Mouse (Mus musculus) heart, embryonic 12.5 days (tissue): ENCODE measurements around the gene Tef. TPM values are rescaled to one million over a fixed set of nuclear protein-coding genes. Genes with fewer than 3 reads are reported as not detected.

Experiments used
- ATAC-seq: fragments of 200-750 bp; cut with Nextera tagmentation; 2 replicates; pipeline ENCODE4 v1.8.0; 2017; ENCODE audit warnings: moderate TSS enrichment, moderate library complexity; ENCODE audit not compliant: insufficient number of reproducible peaks, low FRiP score
- H3K27ac ChIP-seq: fragments of 300-500 bp; sonication (generic); 2 replicates; pipeline ENCODE4 v1.5.1; 2016; ENCODE audit warnings: mild to moderate bottlenecking, moderate library complexity; ENCODE audit not compliant: poor library complexity, severe bottlenecking
- H3K27me3 ChIP-seq: fragments of 300-500 bp; sonication (generic); replicated peaks from 2 replicates; pipeline ENCODE4 v1.6.1; 2016; ENCODE audit warnings: mild to moderate bottlenecking, moderate library complexity
- H3K36me3 ChIP-seq: fragments of 300-500 bp; sonication (generic); 2 replicates; pipeline ENCODE4 v1.6.1; 2016; ENCODE audit warnings: mild to moderate bottlenecking, moderate library complexity
- H3K4me1 ChIP-seq: fragments of 300-500 bp; sonication (generic); replicated peaks from 2 replicates; pipeline ENCODE4 v1.6.1; 2016; ENCODE audit warnings: mild to moderate bottlenecking
- H3K4me2 ChIP-seq: fragments of 300-500 bp; sonication (generic); 2 replicates; pipeline ENCODE4 v1.6.1; 2016; ENCODE audit warnings: mild to moderate bottlenecking, moderate library complexity
- H3K4me3 ChIP-seq: fragments of 300-500 bp; sonication (generic); 2 replicates; pipeline ENCODE4 v1.5.1; 2016; ENCODE audit warnings: mild to moderate bottlenecking
- H3K9ac ChIP-seq: fragments of 300-500 bp; sonication (generic); 2 replicates; pipeline ENCODE4 v1.6.1; 2016; ENCODE audit warnings: mild to moderate bottlenecking, moderate library complexity
- H3K9me3 ChIP-seq: fragments of 300-500 bp; sonication (generic); replicated peaks from 2 replicates; pipeline ENCODE4 v1.6.1; 2016; ENCODE audit warnings: mild to moderate bottlenecking, moderate library complexity
- WGBS: fragments of 180-500 bp; shearing (Covaris S2); methylation state at CpG from one replicate; pipeline ENCODE4 v1.1.7; 2016; 5-methylcytosine and 5-hydroxymethylcytosine counted together
- polyA plus RNA-seq: library from polyadenylated mRNA; unstranded; fragments of >200 nt; fragmentation: Nextera tagmentation; extraction: Ambion mirVana; gene quantifications from 2 replicates; pipeline ENCODE4 v1.2.1, GENCODE M21; 2016

Tef gene
- 26.0 and 27.8 TPM in 2 replicates for polyA plus RNA-seq

DNA sequence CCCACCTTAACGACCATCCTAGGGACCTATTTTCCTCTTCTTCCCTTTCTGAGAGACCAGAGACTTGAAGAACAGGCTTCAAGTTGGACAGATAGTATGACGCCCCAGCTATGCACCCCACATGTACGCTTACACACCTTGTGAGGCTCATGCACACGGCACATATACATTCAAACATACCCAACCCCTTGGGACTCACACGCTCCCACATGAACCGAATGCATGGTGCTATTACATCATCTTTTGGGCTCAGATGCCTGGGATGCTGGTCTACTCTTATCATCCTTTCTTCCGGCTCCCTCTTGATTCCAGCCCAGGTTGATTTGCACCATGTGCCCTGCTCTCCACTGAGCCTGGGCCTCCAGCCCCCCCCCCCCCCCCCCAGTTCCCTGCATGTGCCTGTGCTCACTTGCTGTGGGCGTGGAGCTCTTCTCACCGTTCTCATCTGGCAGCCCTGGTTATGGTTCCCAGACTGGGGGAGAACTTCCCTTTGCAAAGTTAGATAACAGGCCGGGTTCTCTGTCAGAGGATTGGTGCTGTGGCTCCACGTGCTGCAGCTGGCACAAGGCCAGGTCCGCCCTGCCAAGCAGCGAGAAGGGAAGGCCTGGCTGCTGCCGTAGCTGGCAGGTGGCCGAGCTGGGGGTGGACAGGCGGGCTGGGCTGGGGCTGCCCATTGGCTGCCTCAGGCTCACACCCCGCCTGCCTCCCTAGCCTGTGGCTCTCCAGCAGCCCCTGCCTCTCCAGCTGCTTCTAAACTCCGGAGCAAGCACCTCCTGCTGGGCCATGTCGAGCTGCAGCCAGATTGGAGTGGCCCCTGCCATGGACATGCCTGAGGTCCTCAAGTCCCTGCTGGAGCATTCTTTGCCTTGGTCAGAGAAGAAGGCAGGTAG lies at the start of gene Tef:
TSS of gene Tef (plus strand) at position 421 of the 890 bp plus-strand sequence.
- Histone ChIP-seq H3K4me2 (peak within 1 kb of the TSS; percentile 74), H3K27me3 (no peaks in the 10 kb centered on the region), H3K36me3 (0 out of 2 replicates have a peak, but pooled peaks cover 4% of the 10 kb centered on the region), H3K4me1 (peaks cover 46% of the 10 kb centered on the region), H3K9me3 (no peaks in the 10 kb centered on the region), H3K4me3 (peak within 1 kb of the TSS; percentile 42), H3K9ac (peak within 1 kb of the TSS; percentile 66), H3K27ac (peak within 1 kb of the TSS; percentile 74)
- ATAC-seq = peak; percentile 95
- WGBS = 17% methylated on average over 19 of the region's 19 CpGs

DNA sequence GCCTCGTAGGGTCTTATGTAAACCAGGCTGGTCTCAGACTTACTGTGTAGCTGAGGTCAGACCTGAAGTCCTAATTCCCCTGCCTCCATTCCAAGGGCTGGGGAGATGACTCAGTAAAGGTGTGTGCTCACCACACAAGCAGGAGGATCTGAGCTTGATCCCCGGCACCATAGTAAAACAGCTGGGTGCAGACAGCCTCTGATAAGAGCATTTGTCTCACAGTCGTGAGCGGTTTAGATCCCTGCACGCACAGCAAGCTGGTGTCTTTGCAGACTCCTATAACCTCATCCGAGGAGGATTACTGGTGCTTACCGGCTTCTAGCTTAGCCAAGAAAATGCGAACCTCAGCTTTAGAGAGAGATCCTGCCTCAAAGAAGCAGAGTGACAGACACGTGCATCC lies 48.6 kb upstream of the Tef start:
- no peak for ATAC-seq
- 83% methylated on average over 9 of the region's 9 CpGs for WGBS
- Histone ChIP-seq H3K9ac (no peak overlapping the region), H3K9me3 (no peaks in the 10 kb centered on the region), H3K4me2 (no peak overlapping the region), H3K36me3 (peaks cover 18% of the 10 kb centered on the region), H3K4me3 (no peak overlapping the region), H3K27me3 (no peaks in the 10 kb centered on the region), H3K4me1 (peaks cover 19% of the 10 kb centered on the region), H3K27ac (no peak overlapping the region)

DNA sequence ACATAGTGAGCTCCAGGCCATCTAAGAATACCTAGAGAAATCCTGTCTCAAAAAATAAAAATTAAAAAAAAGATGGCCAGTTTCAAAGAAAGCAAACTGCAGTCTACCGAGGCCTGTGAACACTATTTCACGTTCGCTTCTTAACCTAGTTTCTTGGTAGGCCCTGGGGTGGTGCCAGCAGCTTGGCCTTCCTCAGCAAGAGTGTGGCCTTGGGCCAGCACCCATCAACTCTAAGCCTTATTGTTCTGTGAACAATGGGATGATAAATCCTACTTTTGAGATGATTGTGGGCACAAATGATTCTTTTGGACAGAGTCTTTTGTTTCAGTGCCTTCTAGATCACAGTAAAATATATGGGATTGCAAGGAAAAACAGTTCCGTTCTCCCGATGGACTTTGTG lies 43.5 kb upstream of the Tef start:
- no peaks in the 10 kb centered on the region for H3K27me3 ChIP-seq
- ATAC-seq = no peak
- H3K9ac ChIP-seq = no peak overlapping the region
- H3K4me3 ChIP-seq = no peak overlapping the region
- WGBS = 94% methylated on average over 5 of the region's 5 CpGs
- no peak overlapping the region for H3K4me2 ChIP-seq
- no peak overlapping the region for H3K27ac ChIP-seq
- peaks cover 3% of the 10 kb centered on the region; the same call in 1 of the 2 replicates for H3K9me3 ChIP-seq
- peaks cover 22% of the 10 kb centered on the region for H3K36me3 ChIP-seq
- peaks cover 12% of the 10 kb centered on the region; the same call in 1 of the 2 replicates for H3K4me1 ChIP-seq

DNA sequence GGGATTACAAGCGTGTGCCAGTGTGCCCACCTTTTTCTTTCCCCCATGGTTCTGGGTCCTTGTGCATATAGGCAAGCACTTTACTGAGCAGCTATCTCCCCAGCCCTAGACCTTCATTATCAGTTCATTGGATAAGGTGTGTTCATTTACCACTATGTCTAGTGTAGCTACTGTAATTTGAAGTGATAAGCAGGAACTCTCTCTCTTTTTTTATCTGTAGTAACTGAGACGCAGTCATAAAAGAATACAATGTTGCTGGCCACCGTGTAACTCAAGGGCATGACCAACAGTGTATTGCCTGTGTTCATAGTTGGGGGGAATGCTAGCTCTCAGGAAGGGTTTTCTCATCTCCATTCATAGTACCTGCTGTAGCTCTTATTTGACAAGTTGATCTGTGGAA lies 42.7 kb upstream of the Tef start:
- WGBS = 75% methylated on average over 3 of the region's 3 CpGs
- H3K27me3 ChIP-seq = no peaks in the 10 kb centered on the region
- no peak overlapping the region for H3K4me2 ChIP-seq

DNA sequence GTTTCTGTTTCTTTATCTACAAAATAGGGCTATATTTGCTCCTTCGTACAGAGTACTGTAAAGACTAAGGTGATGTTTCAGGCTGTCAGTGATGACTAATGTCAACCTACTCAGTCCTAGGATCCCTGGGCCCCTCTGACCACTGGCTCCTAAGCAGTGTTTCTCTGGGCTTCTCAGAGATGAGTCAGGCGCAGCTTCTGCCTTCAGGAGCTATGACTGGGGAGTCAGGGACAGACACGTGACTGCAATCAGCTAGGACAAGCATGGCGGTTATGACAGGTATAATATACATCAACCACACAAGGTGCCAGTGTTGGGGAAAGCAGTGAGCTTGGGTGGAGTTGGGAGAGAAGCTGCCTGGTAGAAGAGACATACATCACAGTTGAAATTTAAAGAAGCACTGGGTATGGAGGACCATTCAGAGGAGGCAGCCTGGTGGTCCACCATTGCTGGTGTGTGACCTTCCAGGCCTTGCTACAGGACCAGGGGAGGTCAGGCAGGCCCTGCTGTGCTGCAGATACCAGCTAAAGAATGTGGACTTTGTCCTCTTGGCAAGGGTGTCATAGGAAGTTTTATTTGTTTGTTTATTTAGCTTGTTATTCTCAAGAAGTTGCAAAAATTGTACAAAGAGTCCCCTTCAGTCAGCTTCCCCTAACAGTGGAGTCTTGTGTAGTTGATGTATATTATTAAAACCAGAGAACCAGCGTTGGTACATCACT lies 41.7 kb upstream of the Tef start:
- H3K4me2 ChIP-seq = no peak overlapping the region
- no peaks in the 10 kb centered on the region for H3K27me3 ChIP-seq
- H3K9ac ChIP-seq = no peak overlapping the region
- H3K9me3 ChIP-seq = peaks cover 3% of the 10 kb centered on the region; the same call in 1 of the 2 replicates
- H3K4me3 ChIP-seq = no peak overlapping the region
- H3K27ac ChIP-seq = no peak overlapping the region
- WGBS = 86% methylated on average over 5 of the region's 5 CpGs
- peaks cover 16% of the 10 kb centered on the region for H3K36me3 ChIP-seq
- ATAC-seq = no peak
- H3K4me1 ChIP-seq = peaks cover 17% of the 10 kb centered on the region

More for the DNA sequence above, 42.7 kb upstream of the Tef start:
- Histone ChIP-seq H3K9ac (no peak overlapping the region), H3K4me3 (no peak overlapping the region), H3K27ac (no peak overlapping the region), H3K4me1 (peaks cover 17% of the 10 kb centered on the region), H3K9me3 (peaks cover 3% of the 10 kb centered on the region; the same call in 1 of the 2 replicates), H3K36me3 (peaks cover 22% of the 10 kb centered on the region)
- no peak for ATAC-seq

DNA sequence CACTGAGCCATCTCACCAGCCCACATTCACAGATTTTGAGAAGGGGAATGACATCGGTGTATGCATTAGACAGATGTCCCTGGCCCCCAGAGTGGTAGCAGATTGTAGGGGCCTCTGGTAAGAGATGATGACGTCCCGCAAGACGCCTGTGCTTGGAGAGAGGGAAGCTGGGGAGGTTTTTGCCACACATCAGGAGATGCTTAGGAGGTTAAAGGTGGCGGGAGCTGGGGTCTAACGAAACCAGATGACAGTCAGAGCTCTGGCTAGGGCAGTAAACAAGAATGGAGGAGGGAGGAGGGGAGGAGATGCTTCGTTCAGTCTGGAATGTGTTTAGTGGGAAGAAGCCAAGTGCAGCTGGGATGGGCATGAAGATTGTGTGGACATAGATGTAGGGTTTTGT lies 40.8 kb upstream of the Tef start:
- WGBS = 87% methylated on average over 7 of the region's 7 CpGs
- Histone ChIP-seq H3K9ac (no peak overlapping the region), H3K4me2 (no peak overlapping the region), H3K9me3 (peaks cover 3% of the 10 kb centered on the region; the same call in 1 of the 2 replicates), H3K27ac (no peak overlapping the region), H3K4me3 (no peak overlapping the region), H3K4me1 (peaks cover 17% of the 10 kb centered on the region), H3K27me3 (no peaks in the 10 kb centered on the region), H3K36me3 (peaks cover 10% of the 10 kb centered on the region)
- ATAC-seq = no peak

DNA sequence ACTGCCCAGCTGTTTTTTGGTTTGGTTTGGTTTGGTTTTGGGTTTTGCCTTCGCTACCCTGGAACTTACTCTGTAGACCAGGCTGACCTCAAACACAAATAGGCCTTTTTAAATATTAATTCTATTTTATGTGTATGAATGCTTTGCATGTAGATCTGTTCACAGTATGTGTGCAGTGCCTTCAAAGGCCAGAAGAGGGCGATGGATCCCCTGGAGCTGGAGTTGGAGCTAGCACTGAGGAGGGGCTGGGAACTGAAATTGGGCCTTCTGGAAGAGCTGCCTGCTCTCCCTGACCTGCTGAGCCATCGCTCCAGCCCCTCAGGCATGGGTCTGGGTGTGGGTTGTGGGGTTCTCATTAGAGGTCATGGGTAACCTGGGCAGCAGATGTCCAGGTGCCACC lies 40.3 kb upstream of the Tef start:
- Histone ChIP-seq H3K4me2 (no peak overlapping the region), H3K36me3 (peaks cover 10% of the 10 kb centered on the region), H3K4me3 (no peak overlapping the region), H3K9ac (no peak overlapping the region), H3K27ac (no peak overlapping the region), H3K4me1 (peaks cover 17% of the 10 kb centered on the region), H3K9me3 (peaks cover 3% of the 10 kb centered on the region; the same call in 1 of the 2 replicates), H3K27me3 (no peaks in the 10 kb centered on the region)
- ATAC-seq = no peak
- 87% methylated on average over 3 of the region's 3 CpGs for WGBS

DNA sequence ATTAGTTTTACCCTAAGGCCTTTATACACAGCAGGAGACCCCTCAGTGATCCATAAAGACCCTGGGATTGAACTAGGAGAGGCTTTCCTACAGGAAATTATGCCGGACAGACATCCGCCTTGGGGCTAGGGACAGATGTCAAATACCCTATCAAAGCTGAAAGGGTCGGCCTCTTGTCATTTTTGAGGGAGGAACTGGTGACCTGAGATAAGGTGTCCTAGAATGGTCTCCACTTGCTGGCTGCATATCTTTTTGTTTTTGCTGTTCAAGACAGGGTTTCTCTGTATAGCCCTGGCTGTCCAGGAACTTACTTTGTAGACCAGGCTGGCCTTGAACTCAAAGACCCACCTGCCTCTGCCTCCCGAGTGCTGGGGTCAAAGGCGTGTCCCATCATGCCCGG lies 37.6 kb upstream of the Tef start:
- Histone ChIP-seq H3K9ac (no peak overlapping the region), H3K27me3 (no peaks in the 10 kb centered on the region), H3K4me1 (peaks cover 11% of the 10 kb centered on the region), H3K27ac (no peak overlapping the region), H3K9me3 (peaks cover 3% of the 10 kb centered on the region; the same call in 1 of the 2 replicates), H3K36me3 (peaks cover 29% of the 10 kb centered on the region), H3K4me3 (no peak overlapping the region), H3K4me2 (no peak overlapping the region)
- no peak for ATAC-seq
- WGBS = 77% methylated on average over 6 of the region's 6 CpGs

DNA sequence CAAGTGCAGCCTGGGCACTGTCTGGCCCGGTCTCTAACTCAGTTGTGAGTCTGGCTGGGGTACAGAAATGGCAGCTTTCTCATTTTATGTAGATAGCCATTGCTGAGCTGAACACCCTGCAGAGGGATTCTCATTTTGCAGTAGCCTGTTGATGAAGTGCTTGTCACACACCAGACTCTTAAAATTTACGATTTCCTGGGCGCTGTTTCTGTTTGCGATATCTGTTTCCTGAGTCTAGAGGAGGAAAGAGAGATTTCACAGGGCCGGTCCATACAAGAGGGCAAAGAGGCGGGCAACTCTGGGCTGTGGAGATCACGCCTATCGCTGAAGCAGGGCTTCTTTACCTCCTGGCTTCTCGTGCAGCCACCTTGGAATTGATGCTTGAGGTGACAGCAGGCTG lies 36.6 kb upstream of the Tef start:
- no peaks in the 10 kb centered on the region for H3K27me3 ChIP-seq
- H3K9me3 ChIP-seq = peaks cover 6% of the 10 kb centered on the region; the same call in 1 of the 2 replicates
- H3K9ac ChIP-seq = no peak overlapping the region
- peaks cover 6% of the 10 kb centered on the region for H3K4me1 ChIP-seq
- no peak for ATAC-seq
- H3K4me2 ChIP-seq = no peak overlapping the region
- H3K36me3 ChIP-seq = peaks cover 40% of the 10 kb centered on the region
- no peak overlapping the region for H3K27ac ChIP-seq
- no peak overlapping the region for H3K4me3 ChIP-seq
- WGBS = 84% methylated on average over 9 of the region's 9 CpGs

DNA sequence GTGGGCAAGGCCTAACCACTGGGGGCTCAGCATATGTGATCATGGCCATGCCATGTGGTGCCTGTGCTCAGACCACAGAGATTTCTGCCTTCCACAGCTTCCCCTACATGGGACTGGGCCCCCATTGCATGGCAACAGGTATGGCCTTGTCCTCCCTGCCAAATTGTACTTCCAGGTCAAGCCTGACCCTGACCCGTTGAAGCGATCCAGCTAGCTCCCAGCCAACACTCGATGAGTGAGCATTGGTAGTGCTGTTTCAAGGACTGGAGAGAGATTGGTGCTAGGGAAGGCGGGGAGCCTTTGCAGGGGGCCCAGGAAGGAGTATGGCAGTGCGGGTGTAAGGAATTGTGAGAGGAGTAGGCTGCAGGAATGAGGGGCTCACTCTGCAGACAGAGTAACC lies 35.8 kb upstream of the Tef start:
- no peak overlapping the region for H3K4me3 ChIP-seq
- H3K4me2 ChIP-seq = no peak overlapping the region
- WGBS = 82% methylated on average over 5 of the region's 5 CpGs
- no peak for ATAC-seq
- H3K9me3 ChIP-seq = peaks cover 6% of the 10 kb centered on the region; the same call in 1 of the 2 replicates
- H3K9ac ChIP-seq = no peak overlapping the region
- peaks cover 42% of the 10 kb centered on the region for H3K36me3 ChIP-seq
- no peaks in the 10 kb centered on the region for H3K27me3 ChIP-seq
- H3K27ac ChIP-seq = no peak overlapping the region
- H3K4me1 ChIP-seq = peaks cover 6% of the 10 kb centered on the region

DNA sequence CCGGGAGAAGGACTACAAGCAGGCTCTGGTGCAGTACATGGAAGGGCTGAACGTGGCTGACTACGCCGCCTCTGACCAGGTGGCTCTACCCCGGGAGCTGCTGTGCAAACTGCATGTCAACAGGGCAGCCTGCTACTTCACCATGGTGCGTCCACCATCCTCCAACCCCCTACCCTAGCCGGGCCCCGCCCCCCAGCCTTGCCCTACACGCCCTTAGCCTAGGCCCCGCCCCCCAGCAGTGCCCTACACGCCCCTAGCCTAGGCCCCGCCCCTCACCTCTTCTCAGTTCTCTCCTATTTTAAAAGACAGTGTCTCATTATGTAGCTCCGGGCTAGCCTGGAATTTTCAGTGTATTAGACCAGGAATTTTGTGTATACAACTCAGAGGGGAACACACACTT lies 33.2 kb upstream of the Tef start:
- Histone ChIP-seq H3K9ac (no peak overlapping the region), H3K27me3 (no peaks in the 10 kb centered on the region), H3K4me1 (peaks cover 5% of the 10 kb centered on the region), H3K27ac (no peak overlapping the region), H3K36me3 (peaks cover 60% of the 10 kb centered on the region), H3K4me2 (no peak overlapping the region), H3K4me3 (no peak overlapping the region), H3K9me3 (0 out of 2 replicates have a peak, but pooled peaks cover 3% of the 10 kb centered on the region)
- ATAC-seq = peak; percentile 39; the same call in 1 of the 2 replicates
- WGBS = 67% methylated on average over 13 of the region's 13 CpGs
